Mouse (Mus musculus) erythroid progenitor cell, adult 5-6 weeks (primary cell): Measurements from ENCODE around the gene Atxn7l3b. TPM values are rescaled to one million over a fixed set of nuclear protein-coding genes. Genes with fewer than 3 reads are reported as not detected.
"Not testable (repeated sequence)": the region's sequence is repeated elsewhere in the genome, so short reads cannot be mapped to it uniquely, and the experiment has no call there.

Experiments used
- ATAC-seq: replicated peaks from 2 replicates; pipeline ENCODE4 v1.8.0; 2016; ENCODE audit warnings: moderate number of reproducible peaks, mild to moderate bottlenecking, moderate TSS enrichment, inconsistent platforms; ENCODE audit not compliant: poor library complexity, low FRiP score, severe bottlenecking
- total RNA-seq, 2 experiments: library from RNA; stranded (forward) in 1 of 2; stranded (reverse) in 1 of 2; fragments of 150-400 nt in 1 of 2; fragments of 186-747, 209-891 nt in 1 of 2; gene quantifications; 2 replicates each; pipeline versions ENCODE4 v1.2.3 to v1.2.4; 2015 to 2017; ENCODE audit warnings: low replicate concordance in 2 of 2

Gene Atxn7l3b
- total RNA-seq (2015; ENCODE audit: low replicate concordance), result 20.5 and 22.6 TPM in 2 replicates
- total RNA-seq (2017; ENCODE audit: low replicate concordance), result 18.2 and 21.9 TPM in 2 replicates

GRCm38 (mm10) chr10:112928452-112929221, at the start of gene Atxn7l3b:
Atxn7l3b (minus strand) TSS chr10:112929001.
- peak; percentile 93 for ATAC-seq

- ATAC-seq, result no peak
These were observed 48.8 kb upstream of the Atxn7l3b start for GRCm38 (mm10) chr10:112977586-112977985.

GRCm38 (mm10) chr10:112973286-112974026, 44.7 kb upstream of the Atxn7l3b start:
- no peak for ATAC-seq

- ATAC-seq, result no peak
These were observed 41.3 kb upstream of the Atxn7l3b start for GRCm38 (mm10) chr10:112970002-112970589.

GRCm38 (mm10) chr10:112967578-112967977, 38.8 kb upstream of the Atxn7l3b start:
- no peak for ATAC-seq

GRCm38 (mm10) chr10:112962216-112962615, 33.4 kb upstream of the Atxn7l3b start:
- ATAC-seq, result not testable (repeated sequence)

- no peak for ATAC-seq
These were observed 25.3 kb upstream of the Atxn7l3b start for GRCm38 (mm10) chr10:112954140-112954539.

- ATAC-seq, result no peak
These were observed 19.7 kb upstream of the Atxn7l3b start for GRCm38 (mm10) chr10:112948453-112948852.

GRCm38 (mm10) chr10:112929222-112929615, 418 bp upstream of the Atxn7l3b start:
- peak; percentile 4; the same call in 1 of the 2 replicates for ATAC-seq

GRCm38 (mm10) chr10:112926961-112927360, 1.8 kb downstream of the Atxn7l3b start:
- no peak for ATAC-seq

- ATAC-seq, result no peak
These were observed 2.5 kb downstream of the Atxn7l3b start for GRCm38 (mm10) chr10:112926271-112926670.

GRCm38 (mm10) chr10:112916575-112917190, 12.1 kb downstream of the Atxn7l3b start:
- no peak for ATAC-seq

GRCm38 (mm10) chr10:112900243-112900642, 28.6 kb downstream of the Atxn7l3b start:
- ATAC-seq, result no peak

GRCm38 (mm10) chr10:112899796-112900195, 29.0 kb downstream of the Atxn7l3b start:
- ATAC-seq, result no peak

- ATAC-seq, result no peak
These were observed 32.2 kb downstream of the Atxn7l3b start for GRCm38 (mm10) chr10:112896636-112897035.

- no peak for ATAC-seq
These were observed 35.1 kb downstream of the Atxn7l3b start for GRCm38 (mm10) chr10:112893622-112894252.

- no peak for ATAC-seq
These were observed 44.7 kb downstream of the Atxn7l3b start for GRCm38 (mm10) chr10:112884064-112884463.

- no peak for ATAC-seq
These were observed 45.2 kb downstream of the Atxn7l3b start for GRCm38 (mm10) chr10:112883688-112884004.

- ATAC-seq, result no peak
These were observed 45.8 kb downstream of the Atxn7l3b start for GRCm38 (mm10) chr10:112882789-112883687.
